Mouse (Mus musculus) lung, postnatal 0 days (tissue): Measurements from ENCODE around the gene Wrb.

Experiments used
- CTCF ChIP-seq: IDR thresholded peaks from 2 replicates; pipeline ENCODE4 v1.5.1; 2016; ENCODE audit warnings: antibody characterized with exemption, mild to moderate bottlenecking
- EP300 ChIP-seq: IDR thresholded peaks from 2 replicates; pipeline ENCODE4 v1.6.1; 2016; ENCODE audit warnings: antibody characterized with exemption, mild to moderate bottlenecking, control low read depth

- no peak for TF ChIP-seq CTCF
- TF ChIP-seq EP300, result no peak
These were observed 56.5 kb downstream of the Wrb start for GRCm38 (mm10) chr16:96201485-96202232.
